Mouse (Mus musculus): Measurements from ENCODE around the gene Gm10974. TPM values are rescaled to one million over a fixed set of nuclear protein-coding genes. Genes with fewer than 3 reads are reported as not detected.

Gene Gm10974
- total RNA-seq, 4 experiments from 2014 or later, result not detected

- DNase-seq, result no peak
Observed at GRCm38 (mm10) chr7:66364491-66364890, 1.2 kb upstream of the Gm10974 start.

DNA sequence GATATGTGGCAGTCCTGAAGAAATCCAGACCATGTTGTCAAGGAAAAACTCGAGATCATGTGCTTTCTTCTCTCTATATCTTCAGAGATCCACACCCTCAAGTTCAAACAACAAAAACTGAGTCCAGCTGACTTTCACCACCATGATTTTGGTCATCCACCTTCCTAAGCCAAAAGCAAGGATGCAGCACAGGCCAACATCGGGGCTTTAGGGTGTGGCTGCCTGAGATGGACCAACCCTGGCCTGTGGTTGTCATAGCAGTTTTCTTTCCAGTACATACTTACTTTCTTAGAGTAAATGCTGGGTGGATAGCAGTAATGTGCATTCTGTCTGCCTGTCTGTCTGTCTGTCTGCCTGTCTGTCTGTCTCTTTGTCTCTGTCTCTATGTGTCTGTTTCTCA lies 294 bp upstream of the Gm10974 start:
- no peak for DNase-seq

DNA sequence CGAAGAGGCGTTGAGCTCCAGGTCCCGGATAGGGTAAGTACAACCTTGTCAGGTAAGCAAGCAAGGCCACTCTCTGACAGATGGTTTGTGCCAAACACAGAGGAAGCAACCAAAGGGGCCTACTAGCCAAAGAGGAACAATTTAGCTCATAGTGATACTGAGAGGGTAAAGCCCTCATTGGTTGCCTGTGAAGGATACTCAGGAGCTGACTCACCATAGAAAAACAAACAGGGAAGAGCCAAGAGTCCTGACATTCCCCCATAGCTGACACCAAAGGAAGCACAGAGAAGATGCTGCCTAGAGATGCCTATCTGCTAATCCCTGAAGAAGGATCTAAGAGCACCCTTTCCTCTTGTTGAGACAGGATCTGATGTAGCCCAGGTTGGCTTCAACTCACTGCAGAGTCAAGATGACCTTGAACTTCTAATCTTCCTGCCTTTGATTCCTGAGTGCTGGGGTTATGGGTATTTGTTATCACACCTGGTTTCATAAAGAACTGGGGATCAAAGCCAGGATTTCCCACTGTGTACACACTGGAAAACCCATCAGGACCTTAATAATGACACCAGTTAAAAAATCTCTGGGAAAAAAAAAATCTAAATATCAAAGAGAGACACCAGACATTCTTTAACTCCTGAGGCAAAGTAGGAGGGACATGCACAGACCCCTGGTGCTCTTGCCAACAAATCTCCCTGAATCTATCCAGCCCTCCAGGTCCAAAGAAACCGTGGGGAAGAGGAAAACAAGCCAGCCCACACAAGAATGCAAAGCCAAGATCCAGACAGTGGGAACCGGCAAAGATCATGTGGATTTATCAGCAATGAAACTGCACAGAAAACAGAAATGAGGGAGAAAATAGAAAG lies 3.6 kb downstream of the Gm10974 start:
- DNase-seq, result no peak

DNA sequence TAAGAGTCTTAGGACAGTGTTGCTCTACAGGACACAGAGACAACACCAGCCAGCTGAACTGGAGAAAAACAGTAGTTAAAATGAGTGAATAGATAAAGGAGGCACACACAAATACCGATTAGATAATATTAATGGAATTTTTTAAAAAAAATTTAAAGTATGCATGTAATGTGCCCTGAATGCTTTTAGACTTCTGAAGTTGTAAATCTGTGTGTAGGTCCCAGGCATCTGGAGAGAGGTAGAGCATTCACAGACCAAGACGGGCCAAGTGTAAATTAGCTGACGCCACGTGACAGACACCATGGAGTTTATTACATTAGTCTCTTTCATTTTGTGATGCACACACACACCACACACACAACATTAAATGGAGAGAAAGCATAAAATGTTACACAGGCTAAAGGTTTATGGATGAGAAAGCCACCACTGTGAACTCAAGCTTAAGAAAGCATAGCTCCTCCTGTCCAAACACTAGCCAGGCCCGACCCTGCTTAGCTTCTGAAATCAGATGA lies 4.3 kb downstream of the Gm10974 start:
- no peak for DNase-seq

- DNase-seq, result no peak
Observed at GRCm38 (mm10) chr7:66370970-66371369, 5.3 kb downstream of the Gm10974 start.

DNA sequence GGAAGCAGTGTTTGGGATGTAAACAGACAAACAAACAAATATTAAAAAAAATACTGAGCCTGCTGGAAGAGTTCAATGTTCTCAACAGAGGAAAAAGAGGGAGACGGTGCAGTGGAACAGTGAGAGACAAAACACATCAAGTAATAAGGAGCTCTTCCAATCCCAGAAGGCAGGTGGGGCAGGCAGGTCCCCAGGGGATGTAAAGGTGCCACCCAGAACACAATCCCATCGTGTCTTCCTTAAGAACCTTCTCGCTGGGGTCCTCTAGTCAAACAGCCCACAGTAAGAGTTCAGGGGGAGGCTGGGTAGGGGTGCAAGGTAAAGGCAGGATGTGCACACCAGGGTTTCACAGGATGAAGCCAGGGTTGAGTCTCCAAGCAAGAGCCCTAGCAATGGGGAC lies 7.7 kb downstream of the Gm10974 start:
- DNase-seq, result no peak

GRCm38 (mm10) chr7:66375736-66376135 lies 10.0 kb downstream of the Gm10974 start:
- DNase-seq, result no peak

DNA sequence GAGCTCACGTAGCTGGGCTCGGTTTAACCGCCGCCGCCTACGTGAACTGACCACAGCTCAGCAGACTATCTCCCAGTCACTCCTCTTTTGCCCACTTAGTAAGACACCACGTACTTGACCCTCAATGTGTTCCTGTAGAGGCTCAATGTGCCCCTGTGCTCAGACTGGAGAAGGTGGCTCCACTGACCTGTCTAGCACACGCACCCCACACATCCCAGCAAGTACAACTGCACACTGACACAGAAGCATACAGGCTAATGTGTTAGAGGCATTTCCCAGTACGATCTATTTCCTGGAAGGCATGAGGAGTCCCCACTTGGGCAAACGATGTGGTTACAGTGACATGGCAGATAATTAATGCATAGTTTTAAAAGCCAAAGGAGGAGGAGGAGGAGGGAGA lies 10.9 kb downstream of the Gm10974 start:
- DNase-seq, result no peak

- no peak for DNase-seq
Observed at GRCm38 (mm10) chr7:66384213-66384612, 18.5 kb downstream of the Gm10974 start.

GRCm38 (mm10) chr7:66384891-66385290 lies 19.2 kb downstream of the Gm10974 start:
- DNase-seq, result no peak

GRCm38 (mm10) chr7:66385826-66386225 lies 20.1 kb downstream of the Gm10974 start:
- DNase-seq, result no peak

GRCm38 (mm10) chr7:66386411-66386810 lies 20.7 kb downstream of the Gm10974 start:
- no peak for DNase-seq

DNA sequence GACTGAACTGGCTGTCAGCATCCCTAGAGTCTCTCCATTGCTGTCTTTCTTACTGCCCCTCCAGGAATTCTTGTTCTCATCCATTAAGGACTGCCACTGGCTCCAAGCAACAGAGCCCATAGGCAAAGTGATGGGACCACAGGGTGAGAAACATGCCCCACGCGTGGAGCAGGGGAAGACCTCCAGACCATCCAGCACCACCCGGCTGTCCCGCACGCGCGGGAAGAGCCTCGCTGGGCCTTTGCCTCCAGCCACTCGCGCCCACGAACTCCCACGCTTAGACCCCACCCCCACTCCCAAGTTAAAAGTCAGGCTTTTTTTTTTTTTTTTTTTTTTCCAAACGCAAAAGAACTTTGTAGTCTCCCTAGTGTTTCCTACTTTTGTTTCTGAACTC lies 21.7 kb downstream of the Gm10974 start:
- no peak for DNase-seq

- DNase-seq, result no peak
Observed at GRCm38 (mm10) chr7:66387813-66388521, 22.3 kb downstream of the Gm10974 start, which contains the start of gene Lrrk1. Gene Lrrk1, minus strand, starts transcription at chr7:66388350.

DNA sequence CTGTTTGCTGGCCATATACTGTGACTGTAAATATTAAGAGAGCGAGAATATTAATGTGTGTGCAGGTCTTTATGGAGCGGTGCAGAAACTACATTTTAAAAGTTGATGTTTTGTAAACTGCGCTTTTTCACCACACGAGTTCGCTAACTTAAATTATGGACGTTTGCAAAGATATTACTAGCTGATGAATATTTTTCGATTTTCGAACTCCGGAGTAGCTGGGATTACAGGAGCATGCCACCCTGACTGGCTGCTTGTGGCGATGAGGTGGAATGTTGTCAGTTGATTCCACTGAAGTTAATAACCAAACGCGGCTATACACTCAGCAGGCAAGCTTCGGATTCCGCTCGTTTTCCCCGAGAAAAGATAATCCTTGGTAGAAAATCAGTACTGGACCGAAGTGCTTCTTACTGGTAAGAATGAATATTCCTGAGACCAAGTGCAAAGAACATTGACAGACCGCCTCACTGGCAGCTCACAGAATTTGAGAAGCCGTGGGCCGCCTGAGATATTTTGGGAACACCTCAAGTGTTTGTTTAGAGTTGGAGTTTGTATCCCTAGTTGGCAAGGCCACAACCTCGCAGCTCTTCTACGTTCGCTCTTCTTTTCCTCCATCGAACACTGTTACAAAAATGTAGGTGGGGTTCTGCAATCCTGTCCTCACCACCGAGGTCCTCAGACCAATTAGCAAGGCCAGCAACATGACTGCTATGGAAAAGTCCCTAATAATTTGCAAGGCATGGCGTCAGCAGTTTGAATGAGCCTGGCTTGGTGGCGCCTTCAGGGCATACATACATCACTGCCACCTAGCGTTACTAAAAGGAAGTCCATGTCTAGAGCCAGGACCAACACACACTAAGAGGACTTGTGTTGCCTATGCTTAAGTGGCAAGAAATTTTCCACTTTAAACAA lies 23.2 kb downstream of the Gm10974 start:
- DNase-seq, result peak; percentile 62

DNA sequence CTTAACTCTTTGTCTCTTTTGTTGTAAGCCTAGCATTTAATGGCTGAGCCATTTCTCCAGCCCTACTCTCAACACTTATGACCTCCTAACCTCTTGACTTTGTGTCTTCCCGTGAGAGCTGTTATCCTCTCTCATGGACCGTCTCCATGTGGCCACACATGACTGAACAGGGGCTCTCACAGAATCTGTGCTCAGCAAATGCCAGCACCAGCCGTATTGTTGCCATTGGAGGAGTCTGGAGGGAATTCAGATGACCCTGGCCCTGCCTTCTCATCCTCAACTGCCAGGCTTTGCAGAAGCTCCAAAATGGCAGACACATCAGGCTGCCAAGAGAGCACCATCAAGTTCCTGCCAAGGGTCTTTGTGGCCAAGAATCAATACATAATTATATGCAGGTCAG lies 31.6 kb downstream of the Gm10974 start:
- DNase-seq, result no peak

- no peak for DNase-seq
Observed at GRCm38 (mm10) chr7:66401605-66402004, 35.9 kb downstream of the Gm10974 start.

GRCm38 (mm10) chr7:66402876-66403275 lies 37.2 kb downstream of the Gm10974 start:
- DNase-seq, result no peak

DNA sequence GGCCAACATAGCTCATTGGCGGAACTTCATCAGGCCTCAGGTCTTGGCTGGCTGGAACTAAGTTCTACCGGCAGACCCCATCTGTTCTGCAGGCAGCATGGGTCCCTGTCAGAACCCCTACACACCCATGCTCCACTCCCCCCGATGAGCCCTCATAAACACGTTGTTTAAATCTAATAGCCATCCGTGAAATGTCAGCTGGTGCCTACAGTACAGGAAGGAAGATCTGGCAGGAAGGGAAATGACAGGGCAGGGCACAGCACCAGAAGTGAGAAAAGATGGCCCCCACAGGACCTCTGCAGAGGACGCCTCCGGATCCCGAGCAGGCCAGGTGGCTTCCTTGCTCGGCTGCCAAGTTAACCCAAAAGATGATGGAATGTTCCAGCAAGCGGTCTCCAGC lies 38.4 kb downstream of the Gm10974 start:
- no peak for DNase-seq

DNA sequence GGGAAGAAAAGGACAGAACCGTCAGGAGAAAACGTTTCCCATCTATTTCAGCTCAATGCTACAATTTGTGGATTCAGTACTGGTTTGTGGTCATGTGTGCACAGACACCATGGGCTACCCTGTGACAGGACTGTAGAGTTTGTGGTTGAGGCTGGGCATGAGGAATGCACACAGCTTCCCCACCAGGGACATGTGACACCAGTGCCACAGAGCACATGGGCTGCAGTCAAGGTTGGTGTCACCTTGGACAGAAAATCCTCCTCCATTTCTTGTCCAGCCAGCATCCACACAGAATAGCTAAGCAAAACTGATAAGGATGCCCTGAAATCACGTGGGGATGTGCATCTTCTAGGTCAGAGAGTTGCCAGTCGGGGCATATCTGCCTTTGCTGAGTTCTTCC lies 39.1 kb downstream of the Gm10974 start:
- DNase-seq, result no peak

- no peak for DNase-seq
Observed at GRCm38 (mm10) chr7:66405541-66405940, 39.8 kb downstream of the Gm10974 start.

- no peak for DNase-seq
Observed at GRCm38 (mm10) chr7:66405951-66406721, 40.4 kb downstream of the Gm10974 start.
